Mouse (Mus musculus): ENCODE data around the gene Psmd7. TPM values are rescaled to one million over a fixed set of nuclear protein-coding genes. Genes with fewer than 3 reads are reported as not detected.

Psmd7 gene
- polyA plus RNA-seq, 1 experiment: 70.6 TPM

- Histone ChIP-seq H3K4me3 (ENCODE audit: control insufficient read depth, low read depth, low read length) (no peak overlapping the region), H3K27ac (ENCODE audit: control insufficient read depth, insufficient read depth, low read depth, low read length) (no peak overlapping the region; the same call in 1 of the 2 replicates)
Observed at GRCm38 (mm10) chr8:107562164-107562563, 26.1 kb downstream of the Psmd7 start.

GRCm38 (mm10) chr8:107560820-107561536 lies 27.3 kb downstream of the Psmd7 start:
- no peaks in the 10 kb centered on the region for H3K36me3 ChIP-seq (ENCODE audit: control insufficient read depth, insufficient read depth, low read length)
- peaks cover 7% of the 10 kb centered on the region for H3K4me1 ChIP-seq (ENCODE audit: control insufficient read depth, insufficient read depth, low read length)
- H3K27me3 ChIP-seq (ENCODE audit: control insufficient read depth, insufficient read depth, low read length): no peaks in the 10 kb centered on the region
- H3K27ac ChIP-seq (ENCODE audit: control insufficient read depth, insufficient read depth, low read depth, low read length): no peak overlapping the region
- no peak for TF ChIP-seq POLR2A (IDR thresholded peaks at IDR 0.05; ENCODE audit: control insufficient read depth, low read depth, low read length)
- no peak for TF ChIP-seq CTCF (IDR thresholded peaks at IDR 0.05; ENCODE audit: control insufficient read depth, insufficient read depth, insufficient replicate concordance, low read depth, low read length)
- H3K4me3 ChIP-seq (ENCODE audit: control insufficient read depth, low read depth, low read length): no peak overlapping the region

More at GRCm38 (mm10) chr8:107562164-107562563, 26.1 kb downstream of the Psmd7 start:
- Histone ChIP-seq H3K27me3 (ENCODE audit: control insufficient read depth, insufficient read depth, low read length) (no peaks in the 10 kb centered on the region), H3K4me1 (ENCODE audit: control insufficient read depth, insufficient read depth, low read length) (peaks cover 7% of the 10 kb centered on the region), H3K36me3 (ENCODE audit: control insufficient read depth, insufficient read depth, low read length) (no peaks in the 10 kb centered on the region)
- TF ChIP-seq CTCF (IDR thresholded peaks at IDR 0.05; ENCODE audit: control insufficient read depth, insufficient read depth, insufficient replicate concordance, low read depth, low read length) (no peak), POLR2A (IDR thresholded peaks at IDR 0.05; ENCODE audit: control insufficient read depth, low read depth, low read length) (no peak)

- H3K27ac ChIP-seq (ENCODE audit: control insufficient read depth, insufficient read depth, low read depth, low read length): no peak overlapping the region
Observed at GRCm38 (mm10) chr8:107556511-107556936, 31.7 kb downstream of the Psmd7 start.

GRCm38 (mm10) chr8:107555231-107555630 lies 33.0 kb downstream of the Psmd7 start:
- no peak overlapping the region for H3K27ac ChIP-seq (ENCODE audit: control insufficient read depth, insufficient read depth, low read depth, low read length)
- no peak for TF ChIP-seq POLR2A (IDR thresholded peaks at IDR 0.05; ENCODE audit: control insufficient read depth, low read depth, low read length)
- no peak for TF ChIP-seq CTCF (IDR thresholded peaks at IDR 0.05; ENCODE audit: control insufficient read depth, insufficient read depth, insufficient replicate concordance, low read depth, low read length)
- H3K4me1 ChIP-seq (ENCODE audit: control insufficient read depth, insufficient read depth, low read length): no peaks in the 10 kb centered on the region
- no peaks in the 10 kb centered on the region for H3K27me3 ChIP-seq (ENCODE audit: control insufficient read depth, insufficient read depth, low read length)
- no peaks in the 10 kb centered on the region for H3K36me3 ChIP-seq (ENCODE audit: control insufficient read depth, insufficient read depth, low read length)
- no peak overlapping the region for H3K4me3 ChIP-seq (ENCODE audit: control insufficient read depth, low read depth, low read length)

More at GRCm38 (mm10) chr8:107556511-107556936, 31.7 kb downstream of the Psmd7 start:
- H3K4me1 ChIP-seq (ENCODE audit: control insufficient read depth, insufficient read depth, low read length): peaks cover under 1% of the 10 kb centered on the region
- no peak overlapping the region for H3K4me3 ChIP-seq (ENCODE audit: control insufficient read depth, low read depth, low read length)
- H3K36me3 ChIP-seq (ENCODE audit: control insufficient read depth, insufficient read depth, low read length): no peaks in the 10 kb centered on the region
- no peak for TF ChIP-seq CTCF (IDR thresholded peaks at IDR 0.05; ENCODE audit: control insufficient read depth, insufficient read depth, insufficient replicate concordance, low read depth, low read length)
- no peak for TF ChIP-seq POLR2A (IDR thresholded peaks at IDR 0.05; ENCODE audit: control insufficient read depth, low read depth, low read length)
- no peaks in the 10 kb centered on the region for H3K27me3 ChIP-seq (ENCODE audit: control insufficient read depth, insufficient read depth, low read length)

DNA sequence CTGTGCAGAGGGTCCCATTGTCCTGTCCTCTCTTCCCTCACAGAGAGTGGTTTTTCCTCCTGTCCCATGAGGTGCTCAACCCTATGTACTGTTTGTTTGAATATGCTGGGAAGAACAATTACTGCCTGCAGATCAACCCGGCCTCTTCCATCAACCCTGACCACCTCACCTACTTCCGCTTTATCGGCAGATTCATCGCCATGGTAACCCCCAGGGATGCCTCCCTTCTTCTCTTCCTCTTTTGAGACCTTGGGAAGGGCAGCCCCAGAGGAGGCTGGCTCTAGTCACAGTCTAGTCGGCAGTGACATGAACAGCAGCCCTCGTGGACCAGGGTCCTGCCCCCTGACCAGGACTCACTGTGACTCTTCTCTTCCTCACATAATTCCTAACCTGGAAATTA lies 36.0 kb downstream of the Psmd7 start:
- Histone ChIP-seq H3K27me3 (ENCODE audit: control insufficient read depth, insufficient read depth, low read length) (no peaks in the 10 kb centered on the region), H3K36me3 (ENCODE audit: control insufficient read depth, insufficient read depth, low read length) (no peaks in the 10 kb centered on the region), H3K4me1 (ENCODE audit: control insufficient read depth, insufficient read depth, low read length) (no peaks in the 10 kb centered on the region), H3K4me3 (ENCODE audit: control insufficient read depth, low read depth, low read length) (no peak overlapping the region), H3K27ac (ENCODE audit: control insufficient read depth, insufficient read depth, low read depth, low read length) (no peak overlapping the region)
- no peak for TF ChIP-seq CTCF (IDR thresholded peaks at IDR 0.05; ENCODE audit: control insufficient read depth, insufficient read depth, insufficient replicate concordance, low read depth, low read length)
- no peak for TF ChIP-seq POLR2A (IDR thresholded peaks at IDR 0.05; ENCODE audit: control insufficient read depth, low read depth, low read length)

DNA sequence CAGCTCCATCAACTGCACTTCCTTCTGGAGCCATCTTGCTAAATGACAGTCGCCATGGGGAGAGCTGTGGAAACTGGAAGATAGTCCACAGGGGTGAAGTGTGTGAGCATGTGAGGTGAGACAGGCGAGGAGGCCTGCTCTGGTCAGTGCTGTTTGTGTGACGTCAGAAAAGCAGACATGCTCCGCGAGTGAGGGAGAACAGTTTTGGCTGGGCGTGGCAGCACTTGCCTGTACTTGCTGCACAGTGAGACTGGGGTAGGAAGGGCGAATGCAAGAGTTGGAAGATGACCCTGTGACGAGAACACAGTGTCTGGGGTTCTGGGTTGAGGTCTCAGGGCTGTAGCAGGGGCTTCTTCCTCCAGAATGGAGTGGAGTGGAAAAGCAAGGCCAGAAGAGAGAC lies 41.4 kb downstream of the Psmd7 start:
- Histone ChIP-seq H3K36me3 (ENCODE audit: control insufficient read depth, insufficient read depth, low read length) (no peaks in the 10 kb centered on the region), H3K27me3 (ENCODE audit: control insufficient read depth, insufficient read depth, low read length) (no peaks in the 10 kb centered on the region), H3K4me3 (ENCODE audit: control insufficient read depth, low read depth, low read length) (no peak overlapping the region), H3K27ac (ENCODE audit: control insufficient read depth, insufficient read depth, low read depth, low read length) (no peak overlapping the region), H3K4me1 (ENCODE audit: control insufficient read depth, insufficient read depth, low read length) (no peaks in the 10 kb centered on the region)
- TF ChIP-seq CTCF (IDR thresholded peaks at IDR 0.05; ENCODE audit: control insufficient read depth, insufficient read depth, insufficient replicate concordance, low read depth, low read length) (no peak), POLR2A (IDR thresholded peaks at IDR 0.05; ENCODE audit: control insufficient read depth, low read depth, low read length) (no peak)

GRCm38 (mm10) chr8:107546154-107546553 lies 42.1 kb downstream of the Psmd7 start:
- H3K4me3 ChIP-seq (ENCODE audit: control insufficient read depth, low read depth, low read length): no peak overlapping the region
- H3K36me3 ChIP-seq (ENCODE audit: control insufficient read depth, insufficient read depth, low read length): no peaks in the 10 kb centered on the region
- H3K4me1 ChIP-seq (ENCODE audit: control insufficient read depth, insufficient read depth, low read length): no peaks in the 10 kb centered on the region
- no peaks in the 10 kb centered on the region for H3K27me3 ChIP-seq (ENCODE audit: control insufficient read depth, insufficient read depth, low read length)
- no peak overlapping the region for H3K27ac ChIP-seq (ENCODE audit: control insufficient read depth, insufficient read depth, low read depth, low read length)
- TF ChIP-seq CTCF (IDR thresholded peaks at IDR 0.05; ENCODE audit: control insufficient read depth, insufficient read depth, insufficient replicate concordance, low read depth, low read length) (no peak), POLR2A (IDR thresholded peaks at IDR 0.05; ENCODE audit: control insufficient read depth, low read depth, low read length) (no peak)

Data from testis, adult 2 months (tissue).